Mouse (Mus musculus): ENCODE measurements around the gene Gm3776.
"Not testable (repeated sequence)": the region's sequence is repeated elsewhere in the genome, so short reads cannot be mapped to it uniquely, and the experiment has no call there.

DNA sequence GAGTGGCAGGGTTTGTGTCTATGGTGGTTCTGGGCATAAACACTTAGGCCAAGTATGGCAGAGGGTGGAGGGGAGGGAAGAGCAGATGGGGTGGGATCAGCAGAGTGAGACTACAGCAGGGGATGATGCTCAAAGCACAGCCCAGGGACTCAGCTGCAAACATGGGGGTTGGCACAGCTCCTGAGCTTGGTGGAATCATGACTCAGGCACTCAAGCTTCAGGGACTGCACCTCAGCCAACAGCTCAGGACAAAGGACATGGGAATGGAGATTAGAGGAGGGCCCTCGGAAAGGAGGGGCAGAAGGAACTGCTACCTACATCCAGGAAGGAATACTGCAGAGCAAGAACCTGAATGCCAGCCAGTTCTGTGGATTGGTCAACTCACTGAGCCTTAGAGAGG, 42.2 kb downstream of the Gm3776 start:
- TF ChIP-seq CTCF (IDR thresholded peaks at IDR 0.05; ENCODE audit: low read depth, low read length); POLR2A (IDR thresholded peaks at IDR 0.05; ENCODE audit: extremely low read depth, insufficient read depth, low read length): not testable (repeated sequence)
